Mouse (Mus musculus): ENCODE data around the gene Camk2n1. TPM values are rescaled to one million over a fixed set of nuclear protein-coding genes. Genes with fewer than 3 reads are reported as not detected.

Gene Camk2n1
- total RNA-seq, 2 experiments from 2014 or later, result 0.02 TPM; not detected in 1

DNA sequence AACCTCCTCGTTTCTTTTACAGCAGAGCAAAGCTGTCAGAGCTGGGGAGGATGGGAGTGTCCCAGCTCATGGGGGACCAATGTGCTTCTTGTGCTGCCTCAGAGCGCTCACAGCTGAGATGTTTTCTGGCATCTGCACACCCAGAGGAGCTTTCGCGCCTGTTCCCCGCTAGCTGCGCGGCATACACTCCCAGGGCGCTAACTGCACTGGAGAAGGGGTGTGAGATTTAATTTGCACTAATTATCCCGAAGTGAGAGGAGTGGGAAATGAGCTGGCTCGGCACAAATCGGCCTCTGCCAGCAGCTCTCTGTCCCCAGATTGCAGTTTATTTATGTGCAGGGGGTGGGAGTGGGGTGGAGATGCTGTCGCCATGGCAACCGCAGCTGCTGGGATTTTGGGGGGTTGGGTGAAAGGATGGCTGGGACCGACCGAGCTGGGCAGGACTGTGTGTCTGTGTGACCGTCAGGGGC lies 50.6 kb downstream of the Camk2n1 start:
- ATAC-seq (replicated peaks; ENCODE audit: poor library complexity), result no peak

DNA sequence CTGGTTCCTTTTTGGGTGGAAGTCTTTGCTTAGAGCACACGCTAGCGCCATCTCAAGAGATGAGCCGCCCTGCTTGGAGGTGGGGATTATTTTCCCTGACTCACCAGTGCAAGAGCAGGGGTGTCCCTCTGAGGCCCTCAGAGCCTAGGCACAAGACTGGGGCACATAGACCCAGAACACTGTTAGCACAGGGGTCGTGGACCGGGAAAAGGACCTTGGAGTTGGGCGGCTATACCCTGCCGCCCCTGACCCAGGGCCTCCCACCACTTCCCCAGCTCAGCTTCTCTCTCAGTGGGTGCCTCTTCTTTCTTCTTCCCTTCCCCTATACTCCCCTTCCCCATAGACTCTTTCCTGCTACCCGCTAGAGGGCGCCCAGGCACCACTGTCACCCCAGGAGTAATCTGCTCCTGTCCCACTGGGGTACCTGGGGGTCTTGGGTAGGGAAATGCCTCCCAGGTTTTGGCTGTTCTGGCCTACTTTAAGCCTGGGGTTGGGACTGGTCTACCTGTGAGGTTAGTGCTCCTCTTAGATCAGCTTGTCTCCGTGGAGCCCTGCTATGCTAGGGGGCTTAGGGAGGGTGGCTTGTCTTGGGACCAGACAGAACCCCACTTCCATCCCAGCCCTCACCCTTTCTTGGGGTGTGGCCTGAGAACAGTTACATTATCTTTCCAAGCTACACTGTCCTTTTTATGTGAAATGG lies 51.2 kb downstream of the Camk2n1 start:
- ATAC-seq (replicated peaks; ENCODE audit: poor library complexity), result no peak

DNA sequence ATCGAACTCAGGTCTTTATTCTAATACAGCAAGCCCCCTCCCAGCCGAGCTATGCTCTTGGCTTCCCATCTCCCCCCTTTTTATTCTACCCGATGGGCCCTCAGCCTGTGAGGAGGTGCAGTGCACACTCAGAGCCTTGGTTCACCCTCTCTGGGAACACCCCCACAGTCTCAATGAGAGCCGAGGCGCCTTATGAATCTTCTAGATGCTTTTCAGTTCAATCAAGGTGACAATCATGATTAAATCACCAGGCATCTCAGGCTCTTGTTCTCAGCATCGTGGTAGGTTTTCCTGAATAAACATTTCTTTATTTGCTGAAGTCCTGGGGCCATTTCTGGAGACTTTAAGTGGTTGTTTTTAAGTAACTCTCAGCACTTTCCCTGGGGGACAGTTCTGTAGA lies 53.8 kb downstream of the Camk2n1 start:
- no peak for ATAC-seq (replicated peaks; ENCODE audit: poor library complexity)

Other genes with a start within 250 kb of the Camk2n1 start
- gene Hp1bp3, start 238.0 kb upstream of the Camk2n1 start, total RNA-seq (2015), result 147 and 172 TPM in 2 replicates
- gene Hp1bp3, start 238.0 kb upstream of the Camk2n1 start, total RNA-seq (2017), result 214 and 274 TPM in 2 replicates
- gene Sh2d5, start 203.9 kb upstream of the Camk2n1 start, total RNA-seq (2015), result 19.4 and 21.1 TPM in 2 replicates
- gene Sh2d5, start 203.9 kb upstream of the Camk2n1 start, total RNA-seq (2017), result 20.9 and 26.0 TPM in 2 replicates
- 4.0 and 4.8 TPM in 2 replicates for gene Kif17, start 203.9 kb upstream of the Camk2n1 start, total RNA-seq (2015)
- gene Kif17, start 203.9 kb upstream of the Camk2n1 start, total RNA-seq (2017), result 4.6 and 5.1 TPM in 2 replicates
- 303 and 328 TPM in 2 replicates for gene Ddost, start 149.6 kb upstream of the Camk2n1 start, total RNA-seq (2015)
- 225 and 240 TPM in 2 replicates for gene Ddost, start 149.6 kb upstream of the Camk2n1 start, total RNA-seq (2017)
- gene Pink1, start 128.0 kb upstream of the Camk2n1 start, total RNA-seq (2015), result 20.1 and 20.4 TPM in 2 replicates
- 24.7 and 29.6 TPM in 2 replicates for gene Pink1, start 128.0 kb upstream of the Camk2n1 start, total RNA-seq (2017)
- 0.39 TPM in 1 of 2 replicates, not detected in the other for gene Cda, start 86.3 kb upstream of the Camk2n1 start, total RNA-seq (2015)
- gene Cda, start 86.3 kb upstream of the Camk2n1 start, total RNA-seq (2017), result not detected in 2 replicates
- not detected in 2 replicates for gene Fam43b, start 57.8 kb upstream of the Camk2n1 start, total RNA-seq (2015)
- not detected in 2 replicates for gene Fam43b, start 57.8 kb upstream of the Camk2n1 start, total RNA-seq (2017)
- gene Mul1, start 19.6 kb upstream of the Camk2n1 start, total RNA-seq (2015), result 4.5 and 6.1 TPM in 2 replicates
- gene Mul1, start 19.6 kb upstream of the Camk2n1 start, total RNA-seq (2017), result 4.7 and 6.4 TPM in 2 replicates
- not detected in 2 replicates for gene Vwa5b1, start 181.6 kb downstream of the Camk2n1 start, total RNA-seq (2015)
- not detected in 2 replicates for gene Vwa5b1, start 181.6 kb downstream of the Camk2n1 start, total RNA-seq (2017)